Mouse (Mus musculus): ENCODE measurements at regions not wholly inside any gene's neighbourhood (a gene's known extent, or its start where the extent isn't known, plus 50 kb on each side); places are given as distances from the start of the nearest gene placed in this dataset.

GRCm38 (mm10) chr1:194878440-194878839 lies 60.2 kb upstream of the Cd34 start:
- ATAC-seq (replicated peaks; ENCODE audit: low FRiP score, poor library complexity, severe bottlenecking) = no peak

GRCm38 (mm10) chr1:194879324-194880233 lies 59.0 kb upstream of the Cd34 start:
- peak; percentile 94 for ATAC-seq (replicated peaks; ENCODE audit: low FRiP score, poor library complexity, severe bottlenecking)

DNA sequence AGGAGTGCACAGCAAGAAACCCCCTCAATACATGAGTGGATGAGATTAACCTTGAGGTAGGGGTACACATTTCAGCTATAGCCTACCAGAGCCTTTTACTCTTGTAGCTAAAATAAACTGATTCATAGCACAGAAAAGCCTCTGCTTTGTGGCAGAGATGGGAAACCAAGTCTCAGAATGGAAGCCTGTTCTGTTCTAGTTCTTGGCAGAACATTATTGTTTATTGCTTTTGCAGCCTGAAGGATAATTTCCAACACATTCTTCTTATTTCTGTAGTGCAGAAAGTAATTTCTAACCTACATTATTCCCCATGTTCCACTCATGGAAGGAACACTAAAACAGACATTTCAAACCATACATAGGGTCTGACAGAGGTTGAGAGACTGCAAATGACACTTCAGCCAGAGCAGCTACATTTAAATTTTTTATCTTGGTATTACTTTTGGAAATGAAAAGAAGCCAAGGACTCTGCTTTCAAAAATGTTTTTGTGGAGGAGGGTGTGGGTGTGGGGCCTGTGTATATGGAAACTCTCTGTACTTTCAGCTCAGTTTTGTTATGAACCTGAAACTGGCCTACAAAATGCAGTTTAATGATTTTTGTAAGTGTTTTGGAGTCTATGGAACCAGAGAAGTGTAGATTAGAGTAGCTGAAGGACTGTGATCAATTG lies 56.9 kb upstream of the Cd34 start:
- ATAC-seq (replicated peaks; ENCODE audit: low FRiP score, poor library complexity, severe bottlenecking) = no peak

DNA sequence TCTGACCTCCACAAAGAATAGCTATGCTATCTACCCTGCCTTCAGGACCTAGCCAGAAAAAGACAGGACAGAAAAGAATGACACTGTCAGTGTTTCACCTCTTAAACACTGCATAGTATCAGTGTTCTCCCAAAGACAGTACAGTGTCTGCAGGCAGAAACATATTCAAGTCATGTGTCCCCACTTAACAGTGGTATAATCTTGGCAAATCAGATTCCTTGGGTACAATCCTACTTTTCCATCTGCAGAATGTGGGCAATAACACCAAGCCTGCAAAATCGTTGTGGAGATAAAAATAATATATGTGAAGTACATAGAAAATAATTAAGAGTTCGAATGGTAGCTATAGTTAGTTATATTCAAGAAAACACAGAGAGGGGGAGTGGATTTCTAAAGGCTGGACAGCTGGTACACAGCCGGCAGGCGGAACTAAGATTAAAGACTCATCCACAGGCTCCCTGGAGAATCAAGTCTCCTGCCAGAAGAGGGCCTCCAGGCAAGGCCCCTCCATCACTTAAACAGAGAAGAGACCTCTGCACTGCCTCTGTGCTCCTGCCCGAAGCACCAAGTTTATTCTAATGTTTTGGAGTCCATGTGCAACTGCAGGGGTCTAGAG lies 53.4 kb upstream of the Cd34 start:
- ATAC-seq (replicated peaks; ENCODE audit: low FRiP score, poor library complexity, severe bottlenecking) = no peak

- ATAC-seq (replicated peaks; ENCODE audit: low FRiP score, poor library complexity, severe bottlenecking) = peak; percentile 45; the same call in 1 of the 2 replicates
Observed at GRCm38 (mm10) chr1:194885687-194886077, 52.9 kb upstream of the Cd34 start.

All from erythroblast, adult 5-6 weeks (primary cell).